Mouse (Mus musculus) T-helper 2 cell (primary cell): Measurements from ENCODE around the gene Otx1.

Experiments used
- in situ Hi-C: fragments of 300-600 bp; cut with MboI, MseI; formaldehyde crosslinking; loops from one replicate; pipeline ENCODE4 v1.15.1; 2025; ENCODE audit warnings: high pct_unique_total_duplicates

Gene Otx1

DNA sequence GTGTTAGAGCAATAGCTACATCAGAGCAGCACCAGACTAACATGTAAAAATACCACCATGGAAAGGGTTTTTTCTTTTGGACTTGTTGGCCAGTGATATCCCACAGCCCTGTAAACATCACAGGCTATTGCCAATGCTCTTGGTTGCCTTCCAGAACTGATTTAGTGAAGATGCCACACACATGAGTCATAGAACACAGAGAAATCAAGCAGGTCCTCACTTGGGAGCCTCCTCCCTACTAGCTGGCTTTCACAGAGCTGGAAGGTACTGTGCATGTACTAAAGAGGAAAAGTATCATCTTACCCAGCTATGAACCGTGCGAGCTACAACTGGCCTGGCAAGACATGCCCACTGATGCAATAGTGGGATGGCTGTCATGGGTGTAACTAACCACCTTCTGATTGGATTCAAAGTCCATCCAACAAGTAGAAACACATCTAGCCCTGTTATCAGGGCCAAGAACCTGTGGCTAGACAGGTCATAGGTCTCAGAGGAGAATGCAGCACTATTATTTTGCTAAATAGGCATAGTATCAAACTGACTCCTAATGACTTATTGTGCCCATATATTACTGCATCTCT lies 51.0 kb downstream of the Otx1 start:
- in situ Hi-C loops = no loop called here

DNA sequence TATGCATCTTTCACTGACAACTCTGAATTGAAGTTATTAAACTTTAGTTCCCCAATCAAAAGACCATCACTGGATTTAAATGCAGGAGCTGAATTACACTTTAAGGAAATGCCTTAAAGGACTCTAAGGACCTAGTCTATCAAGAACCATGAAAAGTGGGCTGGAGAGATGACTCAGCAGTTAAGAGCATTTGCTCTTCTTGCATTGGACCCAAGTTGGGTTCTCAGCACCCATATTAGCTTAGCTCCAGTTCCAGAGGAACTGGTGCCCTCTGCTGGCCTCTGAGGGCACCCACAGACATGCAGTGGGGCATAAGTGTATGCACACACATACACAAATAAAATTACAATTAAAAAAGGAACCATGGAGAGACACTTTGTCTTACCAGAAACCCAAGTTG lies 52.6 kb downstream of the Otx1 start:
- in situ Hi-C loops = no loop called here
